In genomic region chr14:74603131-74603766, GRCm38 (mm10) we compare ENCODE assay signal across 19 mouse cellular contexts. TPM values are rescaled to one million over a fixed set of nuclear protein-coding genes. Genes with fewer than 3 reads are reported as not detected.
DNase-seq lines count a peak whose midpoint lies in the region; ATAC-seq lines count a peak whose summit lies in the region.
"Had no signal": no experiment of that assay in that cellular context is flagged by ENCODE, and none has a peak within 500 bp of the region (broad histone marks: within the 10 kb centered on the region; RNA-seq: fewer than 3 reads in every experiment).

No protein-coding gene starts in this region.

- H3K9me3 ChIP-seq in lung, embryonic 15.5 days: no peaks in the 10 kb centered on the region
- no peaks in the 10 kb centered on the region for H3K9me3 ChIP-seq in midbrain, embryonic 14.5 days (ENCODE audit: control insufficient read depth, low read length)
- H3K9me3 ChIP-seq: embryonic facial prominence, embryonic 12.5 days; embryonic facial prominence, embryonic 15.5 days; G1E; hindbrain, embryonic 10.5 days; hindbrain, embryonic 13.5 days; intestine, embryonic 15.5 days had no signal

- ATAC-seq in lung, embryonic 15.5 days (ENCODE audit: borderline replicate concordance, extremely low read depth, low FRiP score, low TSS enrichment): no peak
- ATAC-seq in granulocyte monocyte progenitor cell, adult 5-6 weeks (replicated peaks; ENCODE audit: poor library complexity, severe bottlenecking): peak; percentile 72
- peak; percentile 60 for ATAC-seq in megakaryocyte progenitor cell, adult 5-6 weeks (replicated peaks; ENCODE audit: poor library complexity)
- no peak for ATAC-seq in midbrain, embryonic 14.5 days (ENCODE audit: low FRiP score, low TSS enrichment)
- ATAC-seq: activated CD4-positive, CD25-positive, alpha-beta regulatory T cell, adult 4 months; forebrain, postnatal 0 days; hindbrain, embryonic 16.5 days; intestine, embryonic 15.5 days had no signal

- H3K27ac ChIP-seq in lung, embryonic 15.5 days: 0 out of 2 replicates have a peak overlapping the region, but pooled peaks have one; percentile 3
- H3K27ac ChIP-seq in midbrain, embryonic 14.5 days (replicated peaks; ENCODE audit: low read depth, low read length): no peak overlapping the region
- H3K27ac ChIP-seq: embryonic facial prominence, embryonic 12.5 days; embryonic facial prominence, embryonic 15.5 days; hindbrain, embryonic 10.5 days; hindbrain, embryonic 13.5 days; intestine, embryonic 15.5 days had no signal

- H3K4me1 ChIP-seq in lung, embryonic 15.5 days: 0 out of 2 replicates have a peak, but pooled peaks cover 4% of the 10 kb centered on the region
- no peaks in the 10 kb centered on the region for H3K4me1 ChIP-seq in midbrain, embryonic 14.5 days (ENCODE audit: control insufficient read depth, insufficient read depth, low read length)
- H3K4me1 ChIP-seq: embryonic facial prominence, embryonic 12.5 days; embryonic facial prominence, embryonic 15.5 days; hindbrain, embryonic 10.5 days; hindbrain, embryonic 13.5 days; intestine, embryonic 15.5 days had no signal

- no peak overlapping the region for H3K9ac ChIP-seq in lung, embryonic 15.5 days
- H3K9ac ChIP-seq in midbrain, embryonic 14.5 days (replicated peaks; ENCODE audit: low read length): no peak overlapping the region
- H3K9ac ChIP-seq: embryonic facial prominence, embryonic 12.5 days; embryonic facial prominence, embryonic 15.5 days; forebrain, postnatal 0 days; hindbrain, embryonic 13.5 days; intestine, embryonic 15.5 days had no signal

- H3K4me3 ChIP-seq in lung, embryonic 15.5 days: no peak overlapping the region
- no peak overlapping the region for H3K4me3 ChIP-seq in midbrain, embryonic 14.5 days (replicated peaks; ENCODE audit: low read depth, low read length)
- H3K4me3 ChIP-seq: embryonic facial prominence, embryonic 12.5 days; embryonic facial prominence, embryonic 15.5 days; hindbrain, embryonic 10.5 days; hindbrain, embryonic 13.5 days; intestine, embryonic 15.5 days had no signal

- no peak overlapping the region for H3K4me2 ChIP-seq in lung, embryonic 15.5 days
- H3K4me2 ChIP-seq in midbrain, embryonic 14.5 days (ENCODE audit: low read length): no peak overlapping the region
- H3K4me2 ChIP-seq: embryonic facial prominence, embryonic 12.5 days; embryonic facial prominence, embryonic 15.5 days; heart, embryonic 11.5 days; hindbrain, embryonic 13.5 days; intestine, embryonic 15.5 days had no signal

- no peaks in the 10 kb centered on the region for H3K27me3 ChIP-seq in lung, embryonic 15.5 days
- no peaks in the 10 kb centered on the region for H3K27me3 ChIP-seq in midbrain, embryonic 14.5 days (ENCODE audit: control insufficient read depth, insufficient read depth, low read length)
- H3K27me3 ChIP-seq: CH12.LX; embryonic facial prominence, embryonic 12.5 days; embryonic facial prominence, embryonic 15.5 days; hindbrain, embryonic 13.5 days; intestine, embryonic 15.5 days had no signal

- no peaks in the 10 kb centered on the region for H3K36me3 ChIP-seq in lung, embryonic 15.5 days
- H3K36me3 ChIP-seq in midbrain, embryonic 14.5 days (ENCODE audit: control insufficient read depth, insufficient read depth, low read length): no peaks in the 10 kb centered on the region
- H3K36me3 ChIP-seq: embryonic facial prominence, embryonic 12.5 days; embryonic facial prominence, embryonic 15.5 days; G1E; hindbrain, embryonic 10.5 days; hindbrain, embryonic 13.5 days; intestine, embryonic 15.5 days had no signal

- WGBS in lung, embryonic 15.5 days: 77% methylated on average over 7 of the region's 7 CpGs
- WGBS in midbrain, embryonic 14.5 days: 91% methylated on average over 7 of the region's 7 CpGs

- no peak for DNase-seq in lung, adult 18-20 months
- DNase-seq in midbrain, embryonic 14.5 days: no peak
- DNase-seq in layer of hippocampus, adult 9-10 months (ENCODE audit: low spot score): no peak
- DNase-seq: heart, adult 11 months had no signal

RNA-seq across cellular contexts. Expression of gene Htr2a, which starts 37.4 kb away (rescaled TPM):
- polyA plus RNA-seq in lung, embryonic 15.5 days (2015; fragmentation: Nextera tagmentation; extraction: Ambion mirVana): 0.57 and 0.76 TPM in 2 replicates
- 0.32 TPM in 1 of 2 replicates, not detected in the other for total RNA-seq in granulocyte monocyte progenitor cell, adult 5-6 weeks (2014; fragmentation: Nextera tagmentation)
- 0.31 and 0.43 TPM in 2 replicates for total RNA-seq in granulocyte monocyte progenitor cell, adult 5-6 weeks (2017)
- total RNA-seq in megakaryocyte progenitor cell, adult 5-6 weeks (2015): 0.93 and 1.2 TPM in 2 replicates
- 0.51 and 0.54 TPM in 2 replicates for total RNA-seq in megakaryocyte progenitor cell, adult 5-6 weeks (2017)
- 2.4 and 3.6 TPM in 2 replicates for polyA plus RNA-seq in midbrain, embryonic 14.5 days (2014; fragmentation: Nextera tagmentation; extraction: Ambion mirVana)
- total RNA-seq: adrenal gland, postnatal 25 days; CH12.LX had no signal
- polyA plus RNA-seq: G1E had no signal

Comparison
In these comparisons a context has a peak if more than half of its experiments do, and no peak if none do; other contexts are left out.
1. ATAC-seq: peak in granulocyte monocyte progenitor cell, adult 5-6 weeks (single experiment) and megakaryocyte progenitor cell, adult 5-6 weeks (single experiment); none in lung, embryonic 15.5 days (single experiment) and midbrain, embryonic 14.5 days (single experiment).